ENCODE assay signal across 9 mouse cellular contexts in genomic region chr12:108249522-108249921, GRCm38 (mm10). TPM values are rescaled to one million over a fixed set of nuclear protein-coding genes. Genes with fewer than 3 reads are reported as not detected.
DNase-seq lines count a peak whose midpoint lies in the region; ATAC-seq and TF ChIP-seq lines count a peak whose summit lies in the region.
"Had no signal": no experiment of that assay in that cellular context is flagged by ENCODE, and none has a peak within 500 bp of the region (broad histone marks: within the 10 kb centered on the region; RNA-seq: fewer than 3 reads in every experiment).

No protein-coding gene starts in this region.

- no peaks in the 10 kb centered on the region for H3K27me3 ChIP-seq in hindbrain, embryonic 12.5 days
- H3K27me3 ChIP-seq in hindbrain, embryonic 16.5 days (replicated peaks; ENCODE audit: control insufficient read depth, insufficient read depth, low read length) = no peaks in the 10 kb centered on the region
- H3K27me3 ChIP-seq in heart, embryonic 10.5 days (ENCODE audit: insufficient read depth, poor library complexity, severe bottlenecking) = no peaks in the 10 kb centered on the region
- no peaks in the 10 kb centered on the region for H3K27me3 ChIP-seq in kidney, embryonic 16.5 days (ENCODE audit: insufficient read depth, low read length)
- no peaks in the 10 kb centered on the region for H3K27me3 ChIP-seq in cerebellum, adult 2 months (ENCODE audit: control insufficient read depth, insufficient read depth, low read length)

- DNase-seq in heart, embryonic 10.5 days (ENCODE audit: low spot score) = no peak
- DNase-seq in lung, postnatal 25 days (ENCODE audit: low spot score) = peak; percentile 84
- no peak for DNase-seq in thymus, postnatal 4 days
- no peak for DNase-seq in frontal cortex, adult 2 months (ENCODE audit: extremely low spot score in 1 of 2, low spot score in 1 of 2)
- DNase-seq in cerebellum, adult 2 months = no peak

- no peaks in the 10 kb centered on the region for H3K36me3 ChIP-seq in hindbrain, embryonic 12.5 days
- H3K36me3 ChIP-seq in hindbrain, embryonic 16.5 days (ENCODE audit: control insufficient read depth, insufficient read depth, low read length) = no peaks in the 10 kb centered on the region
- H3K36me3 ChIP-seq in heart, embryonic 10.5 days = no peaks in the 10 kb centered on the region
- no peaks in the 10 kb centered on the region for H3K36me3 ChIP-seq in kidney, embryonic 16.5 days (ENCODE audit: insufficient read depth, low read length)

- H3K27ac ChIP-seq in hindbrain, embryonic 12.5 days = peak overlapping the region; percentile 23
- H3K27ac ChIP-seq in hindbrain, embryonic 16.5 days (ENCODE audit: low read depth, low read length) = no peak overlapping the region
- H3K27ac ChIP-seq in heart, embryonic 10.5 days = peak overlapping the region; percentile 50
- H3K27ac ChIP-seq in kidney, embryonic 16.5 days (ENCODE audit: low read length) = no peak overlapping the region; the same call in 1 of the 2 replicates
- H3K27ac ChIP-seq in cerebellum, adult 2 months (ENCODE audit: insufficient read depth, low read length) = no peak overlapping the region

- TF ChIP-seq CTCF in cerebellum, adult 2 months (IDR thresholded peaks at IDR 0.05; ENCODE audit: borderline replicate concordance, insufficient read depth, low read depth, low read length) = no peak

- no peaks in the 10 kb centered on the region for H3K9me3 ChIP-seq in hindbrain, embryonic 12.5 days (replicated peaks)
- no peaks in the 10 kb centered on the region for H3K9me3 ChIP-seq in hindbrain, embryonic 16.5 days (ENCODE audit: control insufficient read depth, low read length)
- H3K9me3 ChIP-seq in heart, embryonic 10.5 days = no peaks in the 10 kb centered on the region
- H3K9me3 ChIP-seq in kidney, embryonic 16.5 days (ENCODE audit: low read length) = no peaks in the 10 kb centered on the region
- H3K9me3 ChIP-seq: megakaryocyte, embryonic 14.5 days had no signal

- no peak overlapping the region for H3K4me2 ChIP-seq in hindbrain, embryonic 12.5 days (replicated peaks)
- no peak overlapping the region for H3K4me2 ChIP-seq in hindbrain, embryonic 16.5 days (ENCODE audit: low read length)
- no peak overlapping the region for H3K4me2 ChIP-seq in kidney, embryonic 16.5 days (replicated peaks; ENCODE audit: low read depth, low read length)

- H3K4me1 ChIP-seq in hindbrain, embryonic 12.5 days = peaks cover 84% of the 10 kb centered on the region
- peaks cover 31% of the 10 kb centered on the region for H3K4me1 ChIP-seq in hindbrain, embryonic 16.5 days (ENCODE audit: control insufficient read depth, insufficient read depth, low read depth, low read length)
- H3K4me1 ChIP-seq in heart, embryonic 10.5 days = peaks cover 97% of the 10 kb centered on the region
- H3K4me1 ChIP-seq in kidney, embryonic 16.5 days (ENCODE audit: insufficient read depth, low read length) = peaks cover 82% of the 10 kb centered on the region
- peaks cover 80% of the 10 kb centered on the region for H3K4me1 ChIP-seq in cerebellum, adult 2 months (ENCODE audit: control insufficient read depth, insufficient read depth, low read length)

- H3K9ac ChIP-seq in hindbrain, embryonic 12.5 days = no peak overlapping the region
- H3K9ac ChIP-seq in hindbrain, embryonic 16.5 days (ENCODE audit: low read depth, low read length) = no peak overlapping the region
- no peak overlapping the region for H3K9ac ChIP-seq in kidney, embryonic 16.5 days (replicated peaks; ENCODE audit: low read length)

- ATAC-seq in hindbrain, embryonic 12.5 days (ENCODE audit: low FRiP score) = no peak
- ATAC-seq in hindbrain, embryonic 16.5 days = no peak
- peak; percentile 62 for ATAC-seq in kidney, embryonic 16.5 days (ENCODE audit: low FRiP score, low TSS enrichment)

- H3K4me3 ChIP-seq in hindbrain, embryonic 12.5 days = no peak overlapping the region
- H3K4me3 ChIP-seq in hindbrain, embryonic 16.5 days (ENCODE audit: low read length) = no peak overlapping the region
- no peak overlapping the region for H3K4me3 ChIP-seq in heart, embryonic 10.5 days
- no peak overlapping the region for H3K4me3 ChIP-seq in kidney, embryonic 16.5 days (ENCODE audit: low read length)
- no peak overlapping the region for H3K4me3 ChIP-seq in cerebellum, adult 2 months (replicated peaks; ENCODE audit: insufficient read depth, low read depth, low read length)
- H3K4me3 ChIP-seq: megakaryocyte, embryonic 14.5 days had no signal

- WGBS in hindbrain, embryonic 12.5 days = 56% methylated on average over 10 of the region's 10 CpGs
- WGBS in hindbrain, embryonic 16.5 days = 51% methylated on average over 10 of the region's 10 CpGs
- 61% methylated on average over 10 of the region's 10 CpGs for WGBS in heart, embryonic 10.5 days
- 44% methylated on average over 10 of the region's 10 CpGs for WGBS in kidney, embryonic 16.5 days
- WGBS in cerebellum, adult 2 months = 34% methylated on average over 10 of the region's 10 CpGs

- no peak for TF ChIP-seq POLR2A in cerebellum, adult 2 months (IDR thresholded peaks at IDR 0.05; ENCODE audit: borderline replicate concordance, insufficient read depth, low read length)

RNA-seq across cellular contexts. Expression of gene Ccdc85c, which starts 25.7 kb away (rescaled TPM):
- polyA plus RNA-seq in hindbrain, embryonic 12.5 days (2016; fragmentation: Nextera tagmentation; extraction: Ambion mirVana) = 15.2 and 16.3 TPM in 2 replicates
- polyA plus RNA-seq in hindbrain, embryonic 16.5 days (2015; fragmentation: Nextera tagmentation; extraction: Ambion mirVana) = 7.5 and 10.2 TPM in 2 replicates
- 5.7 and 6.7 TPM in 2 replicates for polyA plus RNA-seq in heart, embryonic 10.5 days (2016; fragmentation: Nextera tagmentation; extraction: Ambion mirVana)
- polyA plus RNA-seq in kidney, embryonic 16.5 days (2015; fragmentation: Nextera tagmentation; extraction: Ambion mirVana) = 5.3 and 6.8 TPM in 2 replicates
- 44.2 and 44.8 TPM in 2 replicates for polyA plus RNA-seq in frontal cortex, adult 2 months (2012; rRNA removed)
- 75.0 and 78.6 TPM in 2 replicates for polyA plus RNA-seq in cerebellum, adult 2 months (2012; rRNA removed)

RNA-seq across cellular contexts. Expression of gene Hhipl1, which starts 56.5 kb away (rescaled TPM):
- polyA plus RNA-seq in hindbrain, embryonic 12.5 days (2016; fragmentation: Nextera tagmentation; extraction: Ambion mirVana) = 2.4 and 2.7 TPM in 2 replicates
- polyA plus RNA-seq in hindbrain, embryonic 16.5 days (2015; fragmentation: Nextera tagmentation; extraction: Ambion mirVana) = 2.6 and 2.9 TPM in 2 replicates
- polyA plus RNA-seq in heart, embryonic 10.5 days (2016; fragmentation: Nextera tagmentation; extraction: Ambion mirVana) = 0.28 and 0.64 TPM in 2 replicates
- 0.80 and 0.81 TPM in 2 replicates for polyA plus RNA-seq in kidney, embryonic 16.5 days (2015; fragmentation: Nextera tagmentation; extraction: Ambion mirVana)
- 10.3 and 10.6 TPM in 2 replicates for polyA plus RNA-seq in frontal cortex, adult 2 months (2012; rRNA removed)
- polyA plus RNA-seq in cerebellum, adult 2 months (2012; rRNA removed) = 4.4 and 4.8 TPM in 2 replicates

Comparison
In these comparisons a context has a peak if more than half of its experiments do, and no peak if none do; other contexts are left out.
1. H3K27ac ChIP-seq: peak in hindbrain, embryonic 12.5 days (single experiment) and heart, embryonic 10.5 days (single experiment); none in hindbrain, embryonic 16.5 days (single experiment), kidney, embryonic 16.5 days (single experiment) and cerebellum, adult 2 months (single experiment).